Mouse (Mus musculus) right cerebral cortex, postnatal 25 days (tissue): ENCODE results near the gene Naaa.

ENCODE experiments used
- DNase-seq: peaks from one replicate; pipeline ENCODE4 v3.0.0; 2022

The Naaa gene

DNA sequence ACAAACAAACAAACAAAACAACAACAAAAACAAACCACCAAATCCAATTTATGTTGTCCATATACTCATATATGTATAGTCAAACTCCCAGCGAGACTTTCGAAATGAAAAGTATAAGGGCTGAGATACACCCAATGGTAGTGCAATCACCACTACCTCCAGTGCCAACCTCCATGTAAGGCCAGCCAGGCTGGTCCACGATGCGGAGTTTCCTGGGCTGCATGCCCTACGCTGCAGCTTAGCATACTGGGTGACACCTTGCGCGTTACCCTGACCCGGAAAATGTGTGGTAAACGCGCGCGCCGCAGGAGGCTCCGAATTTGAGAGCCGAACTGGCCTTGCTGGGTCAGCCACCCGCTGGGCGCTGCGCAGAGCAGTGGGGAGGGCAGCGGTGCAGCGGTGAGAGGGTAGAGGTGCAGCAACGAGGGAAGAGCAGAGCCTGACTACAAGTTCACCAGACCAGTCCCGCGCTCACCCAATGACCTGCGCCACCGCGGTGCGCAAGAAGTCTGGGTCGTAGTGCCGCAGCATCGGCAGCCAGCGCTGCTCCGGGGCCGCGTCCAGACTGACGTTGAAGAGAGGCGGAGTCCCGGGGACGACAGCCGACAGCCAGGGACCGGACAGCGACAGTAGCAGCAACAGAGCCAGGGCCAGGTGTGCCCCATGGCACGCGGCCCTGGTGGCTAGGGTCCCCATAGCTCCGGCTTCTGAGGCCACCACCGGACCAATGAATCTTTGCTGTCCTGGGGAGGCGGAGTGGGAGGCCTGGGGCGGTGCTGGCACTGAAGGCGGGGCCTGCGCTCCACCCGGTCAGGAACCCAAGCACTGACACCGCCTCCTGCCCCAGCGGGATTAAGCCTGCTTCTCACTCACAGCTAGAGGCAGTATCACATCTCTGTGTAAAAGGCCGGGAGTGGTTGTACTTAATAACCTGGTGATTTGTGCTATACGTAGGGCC is at the start of gene Naaa:
Naaa (minus strand) TSS at position 734 of the 958 bp plus-strand sequence.
- peak; percentile 80 for DNase-seq

GRCm38 (mm10) chr5:92327367-92327766 is 49.4 kb upstream of the Naaa start:
- DNase-seq = no peak

- no peak for DNase-seq
Observed at GRCm38 (mm10) chr5:92323264-92323663, 45.3 kb upstream of the Naaa start.

GRCm38 (mm10) chr5:92322612-92323011 is 44.6 kb upstream of the Naaa start:
- DNase-seq = no peak

GRCm38 (mm10) chr5:92321631-92322400 is 43.8 kb upstream of the Naaa start:
- DNase-seq = no peak

GRCm38 (mm10) chr5:92318596-92318995 is 40.6 kb upstream of the Naaa start:
- DNase-seq = no peak

DNA sequence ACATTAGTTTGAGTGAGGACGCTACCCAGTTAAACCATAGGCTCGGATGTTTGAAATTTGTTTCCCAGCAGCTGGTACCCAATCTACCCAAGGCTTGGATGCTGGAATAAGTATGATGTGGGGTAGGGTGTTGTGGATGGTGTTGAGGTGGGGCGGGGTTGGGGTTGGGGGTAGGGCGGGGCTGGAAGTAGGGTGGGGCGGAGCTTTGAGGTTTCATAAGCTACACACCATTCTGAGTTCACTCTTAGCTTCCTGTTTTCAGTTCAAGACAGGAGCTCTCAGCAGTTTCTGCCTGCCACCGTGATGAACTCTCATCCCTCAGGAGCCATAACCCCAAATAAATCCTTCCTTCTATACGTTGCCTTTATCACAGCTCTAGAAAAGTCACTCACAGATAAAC is 40.1 kb upstream of the Naaa start:
- no peak for DNase-seq

DNA sequence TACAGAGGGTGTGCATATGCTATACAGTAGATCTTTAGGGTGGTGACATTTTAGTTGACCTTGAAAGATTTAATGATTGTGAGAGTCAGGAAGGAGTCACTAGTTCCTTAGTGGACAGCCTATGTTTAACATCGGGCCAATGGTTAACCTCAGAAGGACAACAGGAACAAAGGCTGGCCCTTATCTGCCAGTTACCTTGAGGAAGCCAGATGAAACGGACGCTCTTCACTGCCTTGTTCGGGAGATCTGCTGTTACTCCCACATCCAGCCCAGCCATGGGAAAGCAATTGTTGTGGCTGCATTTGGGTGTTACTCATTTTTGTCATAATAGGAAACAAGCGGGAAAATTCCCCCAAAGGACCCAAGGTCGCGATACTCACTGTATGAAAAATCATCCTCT is 35.8 kb upstream of the Naaa start:
- DNase-seq = no peak

GRCm38 (mm10) chr5:92312046-92312715 is 34.2 kb upstream of the Naaa start:
- peak; percentile 59 for DNase-seq

DNA sequence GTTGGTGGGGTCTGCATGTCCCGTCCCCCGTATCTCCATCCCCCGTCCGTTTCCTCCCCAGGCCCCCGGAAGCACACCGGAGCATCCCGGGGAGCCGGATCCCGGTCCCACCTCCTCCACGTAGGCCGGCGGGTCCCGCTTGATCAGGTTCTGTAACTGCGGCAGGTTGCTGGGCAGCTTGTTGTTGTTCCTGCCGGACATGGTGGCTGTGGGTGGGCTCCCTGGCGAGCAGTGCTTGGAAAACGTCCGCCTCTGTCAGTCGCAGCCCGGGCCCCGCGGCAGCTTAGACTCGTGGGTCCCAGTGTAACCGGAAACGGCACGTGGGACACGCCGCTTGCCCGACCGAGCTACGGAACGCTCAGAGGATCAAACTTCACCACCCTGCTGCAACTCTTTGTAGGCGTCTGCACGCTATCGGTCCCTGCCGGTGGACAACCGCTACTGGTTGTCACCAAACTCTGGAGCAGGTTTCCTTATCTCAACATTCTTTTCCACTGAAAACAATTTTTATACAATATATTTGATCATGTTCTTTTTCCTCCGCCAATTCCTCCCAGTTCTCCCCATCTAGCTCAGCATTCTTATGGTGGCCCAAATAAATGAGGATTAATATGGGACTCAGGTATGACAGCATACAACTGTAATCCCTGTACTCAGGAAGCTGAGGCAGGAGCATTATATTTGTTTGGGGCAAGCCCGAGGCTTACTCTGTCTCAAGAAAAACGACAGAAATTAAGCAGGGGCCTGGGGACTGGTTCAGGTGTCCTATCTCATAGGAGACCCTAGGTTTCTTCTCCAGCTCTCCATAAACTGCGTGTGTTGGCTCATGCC is 31.9 kb upstream of the Naaa start, which contains the start of gene Sdad1:
Sdad1 (minus strand) TSS at position 799 of the 831 bp plus-strand sequence.
- peak; percentile 94 for DNase-seq

DNA sequence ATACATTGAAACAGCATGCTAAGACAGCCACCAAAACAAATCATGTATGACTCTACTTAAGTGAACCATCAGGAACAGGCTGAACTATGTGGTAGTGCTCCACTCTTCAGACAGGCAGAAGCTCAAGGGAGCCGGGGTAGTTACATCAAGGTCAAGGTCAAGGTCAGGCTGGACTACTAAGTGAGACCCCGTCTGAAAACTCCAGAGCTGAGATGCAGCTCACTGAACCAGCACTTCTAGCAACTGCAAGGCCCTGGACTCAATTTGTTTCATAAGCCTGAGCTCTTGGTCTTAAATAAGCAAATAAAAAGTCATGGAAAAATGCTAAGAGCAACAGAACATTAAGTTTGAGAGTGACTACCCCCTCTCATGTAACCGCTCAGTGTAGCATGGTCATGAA is 26.3 kb upstream of the Naaa start:
- DNase-seq = no peak

GRCm38 (mm10) chr5:92302149-92302840 is 24.3 kb upstream of the Naaa start:
- no peak for DNase-seq

GRCm38 (mm10) chr5:92294525-92294924 is 16.6 kb upstream of the Naaa start:
- DNase-seq = no peak

GRCm38 (mm10) chr5:92291652-92292414 is 13.9 kb upstream of the Naaa start:
- no peak for DNase-seq

DNA sequence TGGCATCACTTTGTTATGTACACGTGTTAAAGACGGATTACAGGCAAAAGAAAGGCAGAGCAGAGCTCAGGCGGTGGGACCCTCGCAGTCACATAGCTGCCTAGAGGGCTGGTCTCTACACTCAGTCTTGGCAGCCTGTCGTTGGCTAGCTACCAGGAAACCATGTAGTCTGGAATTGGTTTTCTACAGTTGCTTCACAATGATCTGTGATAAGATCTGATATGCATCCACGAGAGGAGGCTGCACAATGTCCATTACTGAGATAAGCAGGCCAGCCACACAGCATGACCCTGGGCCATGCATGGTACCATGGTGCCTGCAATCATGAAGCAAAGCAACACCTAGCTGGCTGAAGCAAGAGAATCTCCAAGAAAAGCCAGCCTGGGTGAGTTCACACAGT is 9.9 kb upstream of the Naaa start:
- DNase-seq = no peak

GRCm38 (mm10) chr5:92283107-92283506 is 5.1 kb upstream of the Naaa start:
- DNase-seq = no peak

GRCm38 (mm10) chr5:92282571-92282970 is 4.6 kb upstream of the Naaa start:
- no peak for DNase-seq

- DNase-seq = no peak
Observed at GRCm38 (mm10) chr5:92278942-92279537, 1.1 kb upstream of the Naaa start.

DNA sequence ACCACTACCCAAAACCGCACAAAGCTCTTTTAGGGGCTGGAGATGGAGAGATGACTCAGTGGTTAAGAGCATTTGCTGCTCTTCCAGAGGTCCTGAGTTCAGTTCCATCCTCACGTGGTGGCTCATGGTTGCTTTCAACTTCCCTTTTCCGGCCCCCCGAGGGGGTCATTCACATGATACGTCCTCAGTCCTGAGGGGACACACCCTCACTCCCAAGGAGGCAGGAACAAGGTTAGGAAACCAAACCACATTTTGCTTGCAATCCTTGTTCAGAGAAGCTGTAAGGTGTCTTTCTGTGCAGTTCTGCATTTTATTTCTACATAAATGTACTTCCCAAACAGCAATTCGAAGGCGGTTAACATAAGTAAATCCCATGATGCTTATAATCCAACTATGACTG is 7.5 kb downstream of the Naaa start:
- DNase-seq = no peak

GRCm38 (mm10) chr5:92263761-92264359 is 14.1 kb downstream of the Naaa start:
- peak; percentile 66 for DNase-seq
